Mouse (Mus musculus) CH12.LX (cell line): ENCODE data around the gene Cwc22. TPM values are rescaled to one million over a fixed set of nuclear protein-coding genes. Genes with fewer than 3 reads are reported as not detected.

Experiments
- DNase-seq: peaks from one replicate; pipeline ENCODE4 v3.0.0-alpha.2; 2013; ENCODE audit errors: extremely low read depth
- H3K27ac ChIP-seq: 2 replicates; pipeline ENCODE4 v1.5.1; 2012; ENCODE audit warnings: low read depth, mild to moderate bottlenecking, control low read depth, moderate library complexity; ENCODE audit not compliant: insufficient read depth
- H3K27me3 ChIP-seq: replicated peaks from 2 replicates; pipeline ENCODE3; 2012; ENCODE audit warnings: inconsistent platforms
- H3K36me3 ChIP-seq, 2 experiments: replicated peaks in 1 of 2; 2 replicates each; pipeline versions ENCODE3 to v1.6.1; 2012; ENCODE audit warnings: inconsistent platforms in 1 of 2, low read length in 1 of 2, mild to moderate bottlenecking in 1 of 2, mixed read lengths in 1 of 2, moderate library complexity in 1 of 2; ENCODE audit not compliant: control insufficient read depth in 1 of 2, insufficient read depth in 1 of 2
- H3K4me1 ChIP-seq, 2 experiments: 2 replicates each; pipeline ENCODE4 v1.6.1; 2012; ENCODE audit warnings: inconsistent platforms in 1 of 2, moderate library complexity in 1 of 2; ENCODE audit not compliant: insufficient read depth in 2 of 2, control insufficient read depth in 1 of 2
- H3K4me2 ChIP-seq: 2 replicates; pipeline ENCODE4 v1.6.1; 2012; ENCODE audit warnings: low read depth, mild to moderate bottlenecking, control low read depth; ENCODE audit not compliant: poor library complexity, insufficient read depth, severe bottlenecking
- H3K4me3 ChIP-seq, 3 experiments: fragments of 150-350 bp in 1 of 3; sonication (generic) in 1 of 3; replicated peaks in 1 of 3; 2 replicates each; pipeline versions ENCODE3 to v1.5.1; 2011 to 2012; ENCODE audit warnings: low read depth in 2 of 3, low read length in 2 of 3, mild to moderate bottlenecking in 2 of 3, moderate library complexity in 2 of 3, control low read depth in 1 of 3, improper control_type of control experiment in 1 of 3, inconsistent platforms in 1 of 3, mixed read lengths in 1 of 3; ENCODE audit not compliant: poor library complexity in 1 of 3
- H3K79me2 ChIP-seq: replicated peaks from 2 replicates; pipeline ENCODE4 v1.6.1; 2012; ENCODE audit warnings: mild to moderate bottlenecking, moderate library complexity; ENCODE audit not compliant: control insufficient read depth, poor library complexity, insufficient read depth, severe bottlenecking; ENCODE audit errors: extremely low read depth
- H3K9ac ChIP-seq: 2 replicates; pipeline ENCODE4 v1.6.1; 2012; ENCODE audit warnings: low read depth, mild to moderate bottlenecking, control low read depth, moderate library complexity; ENCODE audit not compliant: insufficient read depth
- H3K9me3 ChIP-seq: replicated peaks from 2 replicates; pipeline ENCODE3; 2012; ENCODE audit warnings: low read length, inconsistent platforms, mixed read lengths
- BHLHE40 ChIP-seq: IDR thresholded peaks from 2 replicates; pipeline ENCODE4 v1.6.1; 2011; ENCODE audit warnings: mild to moderate bottlenecking, low read depth, low read length, improper control_type of control experiment
- CHD1 ChIP-seq: IDR thresholded peaks from 2 replicates; pipeline ENCODE4 v1.6.1; 2012; ENCODE audit warnings: low read depth, low read length, improper control_type of control experiment, inconsistent platforms
- CTCF ChIP-seq, 2 experiments: IDR thresholded peaks in 1 of 2; conservative IDR thresholded peaks in 1 of 2; 2 replicates each; pipeline ENCODE4 v1.5.1; 2011 to 2012; ENCODE audit warnings: low read depth in 2 of 2, low read length in 2 of 2, improper control_type of control experiment in 1 of 2, inconsistent platforms in 1 of 2, mild to moderate bottlenecking in 1 of 2, moderate library complexity in 1 of 2
- E2F4 ChIP-seq: IDR thresholded peaks from 2 replicates; pipeline ENCODE4 v1.6.1; 2011; ENCODE audit warnings: low read depth, low read length, improper control_type of control experiment; ENCODE audit not compliant: insufficient replicate concordance
- ELF1 ChIP-seq: IDR thresholded peaks from 2 replicates; pipeline ENCODE4 v1.6.1; 2014; ENCODE audit warnings: low read depth, mild to moderate bottlenecking, inconsistent platforms, low read length, improper control_type of control experiment
- GABPA ChIP-seq: IDR thresholded peaks from 2 replicates; pipeline ENCODE4 v1.6.1; 2012; ENCODE audit warnings: low read depth, low read length, improper control_type of control experiment, inconsistent platforms; ENCODE audit not compliant: insufficient replicate concordance
- IRF4 ChIP-seq: IDR thresholded peaks from 2 replicates; pipeline ENCODE4 v1.6.1; 2014; ENCODE audit warnings: low read depth, mild to moderate bottlenecking, inconsistent platforms, low read length, improper control_type of control experiment
- JUN ChIP-seq: IDR thresholded peaks from 2 replicates; pipeline ENCODE4 v1.6.1; 2011; ENCODE audit warnings: low read depth, mild to moderate bottlenecking, low read length, improper control_type of control experiment, moderate library complexity; ENCODE audit not compliant: insufficient read depth
- MAFK ChIP-seq: IDR thresholded peaks from 2 replicates; pipeline ENCODE4 v1.6.1; 2011; ENCODE audit warnings: low read length, improper control_type of control experiment; ENCODE audit not compliant: insufficient replicate concordance
- MAZ ChIP-seq: IDR thresholded peaks from 2 replicates; pipeline ENCODE4 v1.6.1; 2012; ENCODE audit warnings: low read depth, mild to moderate bottlenecking, inconsistent platforms, low read length, improper control_type of control experiment, moderate library complexity
- MYC ChIP-seq: IDR thresholded peaks from 2 replicates; pipeline ENCODE4 v1.6.1; 2011; ENCODE audit warnings: low read depth, mild to moderate bottlenecking, improper control_type of control experiment, low read length
- NRF1 ChIP-seq: IDR thresholded peaks from 2 replicates; pipeline ENCODE4 v1.6.1; 2014; ENCODE audit warnings: low read depth, mild to moderate bottlenecking, inconsistent platforms, low read length, improper control_type of control experiment, moderate library complexity
- PAX5 ChIP-seq: IDR thresholded peaks from 2 replicates; pipeline ENCODE4 v1.6.1; 2012; ENCODE audit warnings: low read length, inconsistent platforms, mixed read lengths
- RCOR1 ChIP-seq: conservative IDR thresholded peaks from 2 replicates; pipeline ENCODE4 v1.6.1; 2012; ENCODE audit warnings: low read depth, mild to moderate bottlenecking, inconsistent platforms, low read length, improper control_type of control experiment
- SIN3A ChIP-seq: IDR thresholded peaks from 2 replicates; pipeline ENCODE4 v1.6.1; 2012; ENCODE audit warnings: low read length, improper control_type of control experiment, inconsistent platforms
- SMC3 ChIP-seq: IDR thresholded peaks from 2 replicates; pipeline ENCODE4 v1.6.1; 2011; ENCODE audit warnings: low read depth, low read length, improper control_type of control experiment
- TBP ChIP-seq: conservative IDR thresholded peaks from 2 replicates; pipeline ENCODE4 v1.6.1; 2011; ENCODE audit warnings: low read depth, low read length, improper control_type of control experiment
- ZKSCAN1 ChIP-seq: IDR thresholded peaks from 2 replicates; pipeline ENCODE4 v1.6.1; 2012; ENCODE audit warnings: low read depth, inconsistent platforms, low read length, improper control_type of control experiment, borderline replicate concordance
- dilution Hi-C: fragments of 300-500 bp; cut with MboI; formaldehyde crosslinking; loops from 2 replicates; pipeline ENCODE4 v1.14.3; 2020; ENCODE audit warnings: low sequenced_read_pairs; ENCODE audit not compliant: extremely low pct_unique_long_range_greater_than_20kb, extremely low pct_ligation_motif_present
- in situ Hi-C: fragments of 300-500 bp; cut with MboI; formaldehyde crosslinking; loops from 3 replicates; pipeline ENCODE4 v1.14.3; 2019; ENCODE audit warnings: low sequenced_read_pairs, low pct_ligation_motif_present, low pct_unique_long_range_greater_than_20kb, mixed read lengths
- polyA plus RNA-seq: library from polyadenylated mRNA; unstranded; fragments of >175 nt; gene quantifications from 2 replicates; pipeline ENCODE4 v1.2.1, GENCODE M21; 2012; ENCODE audit warnings: low read depth; ENCODE audit not compliant: insufficient read length
- total RNA-seq, 2 experiments: library from RNA; depleted of rRNA; stranded (reverse); fragments of 300-350 nt in 1 of 2; fragments of >200 nt in 1 of 2; gene quantifications; 2 replicates each; pipeline ENCODE4 v1.2.3; 2012 to 2014

The Cwc22 gene
- total and polyA plus RNA-seq, 3 experiments: 51.3 to 74.5 (median 53.2) TPM

- H3K27ac ChIP-seq: no peak overlapping the region
- in situ Hi-C loops (no loop called here), dilution Hi-C loops (no loop called here)
- no peak for DNase-seq
- no peak overlapping the region for H3K4me2 ChIP-seq
- H3K9me3 ChIP-seq: peaks cover 10% of the 10 kb centered on the region
- TF ChIP-seq IRF4 (no peak), MYC (no peak)
- no peaks in the 10 kb centered on the region for H3K79me2 ChIP-seq
- no peak overlapping the region for H3K4me3 ChIP-seq
- H3K9ac ChIP-seq: no peak overlapping the region
- no peaks in the 10 kb centered on the region for H3K4me1 ChIP-seq
- no peaks in the 10 kb centered on the region for H3K27me3 ChIP-seq
- no peaks in the 10 kb centered on the region for H3K36me3 ChIP-seq
Observed at GRCm38 (mm10) chr2:77869729-77870280, 76.4 kb downstream of the Cwc22 start.

- dilution Hi-C loops: no loop called here
Observed at GRCm38 (mm10) chr2:77863934-77864333, 82.2 kb downstream of the Cwc22 start.

DNA sequence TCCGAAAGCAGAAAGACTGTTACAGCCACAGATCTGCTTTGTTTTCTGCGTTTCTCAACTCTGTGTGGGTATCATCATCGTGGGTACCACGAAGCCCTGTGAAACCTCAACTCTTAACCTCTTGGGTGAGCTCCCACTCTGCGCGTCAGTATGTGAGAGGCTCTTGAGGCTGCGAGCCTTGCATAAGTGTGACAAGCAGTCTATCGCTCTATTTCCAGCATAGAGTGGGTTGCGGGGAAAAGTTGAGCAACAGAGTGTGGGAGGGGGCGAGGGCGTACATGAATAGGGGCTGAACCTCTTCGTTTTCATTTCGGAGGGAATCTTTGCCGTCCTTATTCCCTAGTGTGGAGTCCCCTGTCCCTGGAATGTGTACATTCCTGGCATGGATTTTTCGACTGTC is 82.7 kb downstream of the Cwc22 start:
- no peaks in the 10 kb centered on the region for H3K27me3 ChIP-seq
- peaks cover 33% of the 10 kb centered on the region for H3K9me3 ChIP-seq
- H3K36me3 ChIP-seq: no peaks in the 10 kb centered on the region
- H3K27ac ChIP-seq: no peak overlapping the region
- TF ChIP-seq E2F4 (no peak), RCOR1 (no peak)
- H3K9ac ChIP-seq: no peak overlapping the region
- no peak for DNase-seq
- dilution Hi-C loops (no loop called here), in situ Hi-C loops (no loop called here)
- H3K4me3 ChIP-seq: no peak overlapping the region
- no peaks in the 10 kb centered on the region for H3K79me2 ChIP-seq
- no peak overlapping the region for H3K4me2 ChIP-seq
- H3K4me1 ChIP-seq: no peaks in the 10 kb centered on the region

More at GRCm38 (mm10) chr2:77863934-77864333, 82.2 kb downstream of the Cwc22 start:
- Histone ChIP-seq H3K27ac (no peak overlapping the region), H3K9me3 (peaks cover 32% of the 10 kb centered on the region), H3K36me3 (no peaks in the 10 kb centered on the region), H3K4me2 (no peak overlapping the region), H3K4me3 (no peak overlapping the region), H3K27me3 (no peaks in the 10 kb centered on the region), H3K4me1 (no peaks in the 10 kb centered on the region), H3K79me2 (no peaks in the 10 kb centered on the region), H3K9ac (no peak overlapping the region)
- in situ Hi-C loops: no loop called here
- TF ChIP-seq MAZ (no peak), CTCF (conservative IDR thresholded peaks at IDR 0.05 in 1 of 2, IDR thresholded peaks at IDR 0.05 in 1 of 2; ENCODE audit: low read depth in 2 of 2, low read length in 2 of 2) (no peak)
- no peak for DNase-seq

DNA sequence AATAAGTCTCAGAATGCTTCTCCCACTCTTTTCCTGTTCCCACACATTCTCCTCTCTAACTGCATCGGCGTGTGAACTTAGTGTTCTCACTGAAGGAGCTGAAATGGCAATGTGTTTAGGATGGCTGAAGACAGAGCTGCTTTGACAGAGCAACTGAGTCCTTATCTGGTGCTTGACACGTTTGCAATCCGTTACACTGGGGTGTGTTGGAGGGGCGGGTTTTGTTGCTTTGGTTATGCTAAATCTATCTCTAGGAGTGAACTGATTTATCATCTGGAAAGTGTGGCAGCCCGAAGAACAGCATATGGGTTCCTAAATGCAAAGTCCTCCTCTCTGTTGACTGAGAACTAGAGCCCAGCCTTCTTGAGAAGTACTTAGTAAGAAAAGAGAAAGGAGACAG is 104.7 kb downstream of the Cwc22 start:
- dilution Hi-C loops (no loop called here), in situ Hi-C loops (no loop called here)
- H3K9me3 ChIP-seq: peaks cover 40% of the 10 kb centered on the region
- no peak overlapping the region for H3K4me2 ChIP-seq
- H3K4me1 ChIP-seq: no peaks in the 10 kb centered on the region
- no peak overlapping the region for H3K9ac ChIP-seq
- H3K36me3 ChIP-seq: no peaks in the 10 kb centered on the region
- H3K27ac ChIP-seq: no peak overlapping the region
- no peak for DNase-seq
- no peak overlapping the region for H3K4me3 ChIP-seq
- no peaks in the 10 kb centered on the region for H3K27me3 ChIP-seq
- H3K79me2 ChIP-seq: no peaks in the 10 kb centered on the region
- TF ChIP-seq SIN3A: no peak
- TF ChIP-seq NRF1: no peak
- no peak for TF ChIP-seq BHLHE40
- TF ChIP-seq JUN: no peak
- TF ChIP-seq ELF1: no peak
- TF ChIP-seq SMC3: no peak
- no peak for TF ChIP-seq PAX5
- no peak for TF ChIP-seq ZKSCAN1
- TF ChIP-seq GABPA: no peak
- no peak for TF ChIP-seq TBP
- no peak for TF ChIP-seq CHD1
- no peak for TF ChIP-seq MAFK
- TF ChIP-seq MYC: no peak
- TF ChIP-seq MAZ: no peak
